Mouse (Mus musculus) kidney, adult 2 months (tissue): ENCODE measurements around the gene Pxk.

Source experiments
- CTCF ChIP-seq: fragments of 200-500 bp; conservative IDR thresholded peaks from 2 replicates; pipeline ENCODE4 v1.5.1; 2011; ENCODE audit warnings: low read depth, mild to moderate bottlenecking, control low read depth, low read length, moderate library complexity, mixed read lengths; ENCODE audit not compliant: insufficient read depth, insufficient read length
- POLR2A ChIP-seq: fragments of 200-500 bp; IDR thresholded peaks from one replicate; pipeline ENCODE4 v1.6.1; 2011; ENCODE audit warnings: low read depth, low read length, control low read depth

DNA sequence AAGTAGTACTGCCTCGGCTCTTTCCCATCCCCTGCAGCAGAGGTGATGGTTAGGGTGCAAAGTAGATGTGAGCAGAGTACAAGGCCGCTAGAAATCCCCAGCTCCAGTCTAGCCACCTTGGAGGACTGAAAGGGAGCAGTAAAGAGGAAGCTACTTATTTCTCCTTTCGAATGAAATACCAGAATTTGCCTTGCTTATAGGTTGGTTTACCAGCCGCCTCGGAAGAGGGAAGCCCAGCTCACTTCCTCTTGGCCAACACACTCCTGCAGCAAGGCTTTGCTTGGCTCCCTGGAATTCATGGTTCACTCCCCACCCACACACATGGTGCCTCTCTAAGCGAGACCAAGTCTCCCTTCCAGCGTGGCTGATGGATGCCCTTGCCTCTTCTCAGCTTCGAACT, 34.8 kb downstream of the Pxk start:
- TF ChIP-seq POLR2A (no peak), CTCF (no peak)
